Mouse (Mus musculus): Measurements from ENCODE around the gene Frmd4a.
A peak's percentile ranks its signal among the peaks of the same experiment; 100 is the strongest.

The Frmd4a gene

DNA sequence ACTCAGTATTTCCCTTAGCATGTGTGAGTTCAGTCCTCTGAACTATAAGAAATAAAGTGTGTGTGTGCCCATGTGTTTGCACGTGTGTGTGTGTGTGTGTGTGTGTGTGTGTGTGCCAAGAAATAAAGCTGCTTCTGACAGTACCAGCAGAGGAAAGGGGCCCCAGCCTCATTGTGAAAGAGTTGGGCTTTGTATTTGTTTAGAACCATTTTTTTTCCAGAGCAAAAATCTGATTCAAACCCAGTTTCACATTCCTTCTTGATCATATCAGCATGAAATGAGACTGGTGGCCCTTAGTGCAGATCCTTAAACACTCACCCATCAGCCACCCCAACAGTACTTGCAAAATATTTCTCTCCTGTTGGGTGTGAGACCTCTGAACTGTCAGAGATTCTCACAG lies 382.2 kb downstream of the Frmd4a start:
- DNase-seq, result no peak

DNA sequence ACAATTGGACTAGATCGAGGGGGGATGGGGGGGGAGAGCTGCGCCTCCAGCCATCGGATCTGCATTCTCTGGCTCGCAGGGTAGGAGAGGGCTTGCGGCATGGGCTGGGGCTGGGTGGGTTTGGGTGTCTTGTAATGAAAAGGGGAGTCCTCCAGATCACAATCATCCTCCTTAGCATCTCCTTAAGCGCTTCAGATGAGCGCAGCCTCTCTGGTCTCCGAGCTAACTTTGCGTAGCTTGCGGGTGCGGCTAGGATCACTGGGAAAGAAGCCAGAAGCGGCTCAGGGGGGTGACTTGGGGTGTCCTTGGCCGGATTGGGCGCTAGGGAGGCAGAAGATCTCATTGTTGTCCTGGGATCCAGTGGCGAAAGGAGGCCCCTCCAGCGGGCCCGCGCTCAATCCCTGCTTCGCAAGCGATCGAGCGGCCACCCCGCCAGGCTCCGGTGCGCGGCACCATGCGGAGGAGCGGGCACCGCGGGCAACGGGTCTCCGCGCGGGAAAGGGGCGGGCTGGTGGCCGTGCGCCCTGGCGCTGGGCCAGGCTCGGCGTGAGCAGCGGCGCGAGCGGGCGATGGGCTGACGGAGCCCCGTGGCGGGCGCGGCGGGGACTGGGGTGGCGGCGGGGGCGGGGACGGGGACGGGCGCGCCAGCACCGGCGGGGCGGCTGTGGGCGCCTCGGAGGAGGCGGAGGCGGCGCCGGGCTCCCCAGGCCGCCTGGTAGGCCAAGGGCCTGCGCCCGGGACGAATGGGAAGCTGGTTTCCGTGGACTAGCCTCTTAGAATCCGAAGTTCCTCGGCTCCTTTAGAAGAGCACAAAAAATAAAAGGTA lies 383.5 kb downstream of the Frmd4a start:
- peak; percentile 56 for DNase-seq

DNA sequence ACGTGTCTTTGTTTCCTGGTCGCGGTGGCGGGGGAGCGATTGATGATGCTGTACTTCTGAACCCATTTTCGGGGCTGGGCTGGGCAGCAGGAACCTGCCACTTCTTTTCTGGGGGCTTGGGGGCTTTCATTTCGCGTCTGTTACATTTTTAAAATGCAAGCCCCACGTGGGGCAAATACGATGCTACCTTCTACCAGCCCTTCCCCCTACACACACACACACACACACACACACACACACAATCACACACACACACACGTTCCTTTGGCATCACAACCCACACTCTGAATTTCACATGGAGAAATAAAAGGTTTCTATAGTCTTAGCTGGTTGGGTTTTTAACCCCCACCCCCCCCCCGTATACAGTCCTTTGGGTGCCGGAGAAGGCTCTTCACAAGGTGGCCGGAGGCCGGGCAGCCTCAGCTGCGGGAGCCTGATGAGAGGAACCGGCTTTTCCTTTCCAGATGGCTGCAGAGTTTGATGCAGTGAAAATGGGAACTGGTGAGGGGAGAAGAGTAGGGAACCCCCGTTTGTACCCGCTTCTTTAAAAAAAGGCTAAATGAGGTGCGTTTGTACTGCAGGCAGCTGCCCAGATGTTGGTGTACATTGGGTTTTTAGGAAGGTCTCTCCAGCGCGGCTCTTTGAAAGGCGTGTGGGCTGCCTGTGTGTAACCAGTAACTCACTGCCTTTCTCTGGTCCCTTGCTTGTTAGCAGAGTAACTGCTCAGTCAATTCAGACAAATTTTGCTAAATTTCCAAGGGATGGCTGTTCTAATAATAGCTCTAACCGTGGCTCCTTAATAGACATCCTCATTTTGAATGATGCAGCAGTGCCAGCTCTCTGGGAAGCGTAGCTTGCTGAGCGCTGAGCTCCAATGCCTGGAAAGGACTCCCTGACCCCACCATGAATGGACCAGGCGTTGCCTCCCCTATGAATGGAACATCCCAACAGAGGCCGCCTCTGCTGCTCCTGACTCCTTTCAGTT lies 384.4 kb downstream of the Frmd4a start:
- no peak for DNase-seq

GRCm38 (mm10) chr2:4406977-4407376 lies 389.5 kb downstream of the Frmd4a start:
- DNase-seq, result no peak

DNA sequence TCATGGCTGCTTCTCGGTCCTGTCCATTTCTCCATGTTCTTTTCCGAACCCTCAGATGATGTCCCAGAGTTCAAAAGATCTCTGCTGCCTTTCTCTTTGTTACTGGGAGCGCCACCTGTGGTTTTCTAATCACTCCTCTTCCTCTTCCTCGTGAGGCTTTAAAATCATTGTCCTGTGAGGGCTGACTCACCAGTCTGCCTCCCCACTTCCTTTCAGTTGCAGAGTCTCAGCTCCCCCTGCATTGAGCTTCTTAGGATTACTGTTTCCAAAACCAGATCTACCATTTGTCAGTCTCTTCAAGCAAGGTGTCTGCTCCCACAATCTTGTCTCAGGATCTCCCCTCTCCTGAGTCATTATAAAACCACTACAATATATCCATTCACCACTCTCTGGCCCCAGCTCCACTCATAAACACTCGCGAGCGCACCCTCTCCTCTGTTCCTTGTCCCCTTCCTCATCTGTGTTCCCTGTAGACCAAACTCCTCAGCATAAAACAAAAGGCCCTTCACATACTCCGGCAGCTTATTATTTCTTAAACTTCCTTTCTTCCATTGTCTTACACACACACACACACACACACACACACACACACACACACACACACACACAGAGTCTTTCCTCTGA lies 392.4 kb downstream of the Frmd4a start:
- peak; percentile 32 for DNase-seq

DNA sequence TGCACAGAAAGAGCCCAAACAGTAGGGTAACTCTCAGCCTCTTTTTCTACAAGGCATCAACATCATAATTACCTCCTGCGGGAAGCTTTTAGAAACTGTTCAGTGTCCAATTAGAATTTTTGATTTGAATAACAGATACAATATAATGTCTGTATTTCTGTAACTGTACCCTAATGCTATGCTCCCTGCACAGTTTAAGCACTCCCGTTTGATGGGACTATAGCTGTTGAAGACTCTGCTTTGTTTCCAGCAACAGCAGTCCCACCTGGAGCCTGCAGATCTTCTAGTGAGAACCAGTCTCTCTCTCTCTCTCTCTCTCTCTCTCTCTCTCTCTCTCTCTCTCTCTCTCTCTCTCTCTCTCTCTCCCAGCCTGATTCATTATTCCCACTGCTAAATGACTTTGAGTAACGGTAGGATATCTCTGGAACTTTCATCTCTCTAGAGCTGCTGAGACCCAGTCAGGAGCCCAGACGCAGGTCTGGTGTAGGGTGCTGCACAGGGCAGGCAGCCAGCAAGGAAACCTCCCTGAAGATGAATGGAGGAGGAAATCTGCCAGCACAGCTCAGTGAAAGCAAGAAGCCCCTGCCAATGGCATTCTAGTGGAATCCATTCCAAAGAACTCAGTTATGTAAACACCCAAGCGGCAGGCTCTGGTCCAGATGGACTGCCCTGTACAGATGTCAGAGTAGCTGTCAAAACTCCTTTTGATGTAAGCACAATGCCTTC lies 395.5 kb downstream of the Frmd4a start:
- peak; percentile 86 for DNase-seq

DNA sequence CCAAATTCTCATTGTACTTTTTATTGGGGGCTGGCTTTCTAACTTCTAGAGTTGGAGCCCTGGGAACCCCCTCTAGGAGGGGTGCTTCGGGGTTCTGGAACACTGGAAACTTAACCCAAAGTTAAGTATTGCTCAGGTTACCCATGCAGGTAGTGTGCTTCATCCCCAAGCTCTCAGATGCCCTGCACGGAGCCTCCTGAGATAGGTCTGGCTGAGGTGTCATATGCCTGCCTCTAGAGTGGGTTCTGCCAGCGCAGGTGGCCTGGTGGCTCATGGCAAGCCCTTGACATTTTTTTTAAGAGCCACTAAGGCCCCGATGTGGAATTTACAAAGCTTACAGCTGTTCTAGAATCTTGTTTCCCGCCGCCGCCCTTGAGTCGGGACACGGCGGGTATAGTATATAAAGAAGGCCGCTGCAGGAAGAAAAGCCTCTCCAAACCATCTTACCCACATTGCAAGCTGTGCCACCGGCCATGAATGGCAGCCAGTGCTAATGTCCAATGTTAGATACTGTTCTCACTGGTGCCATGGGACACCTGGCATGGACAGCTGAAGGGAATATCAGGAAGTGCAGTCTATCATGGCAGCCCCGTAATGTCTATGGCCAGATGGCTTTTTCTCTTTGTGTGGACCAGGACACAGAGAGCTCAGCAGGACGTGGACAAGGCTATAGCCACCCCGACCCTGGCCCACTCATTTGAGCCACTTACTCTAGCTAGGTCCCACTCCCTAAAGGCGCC lies 396.2 kb downstream of the Frmd4a start:
- no peak for DNase-seq

GRCm38 (mm10) chr2:4420679-4421312 lies 403.3 kb downstream of the Frmd4a start:
- no peak for DNase-seq

- peak; percentile 65 for DNase-seq
Measured at GRCm38 (mm10) chr2:4421757-4422156, 404.2 kb downstream of the Frmd4a start.

GRCm38 (mm10) chr2:4423896-4424295 lies 406.4 kb downstream of the Frmd4a start:
- no peak for DNase-seq

DNA sequence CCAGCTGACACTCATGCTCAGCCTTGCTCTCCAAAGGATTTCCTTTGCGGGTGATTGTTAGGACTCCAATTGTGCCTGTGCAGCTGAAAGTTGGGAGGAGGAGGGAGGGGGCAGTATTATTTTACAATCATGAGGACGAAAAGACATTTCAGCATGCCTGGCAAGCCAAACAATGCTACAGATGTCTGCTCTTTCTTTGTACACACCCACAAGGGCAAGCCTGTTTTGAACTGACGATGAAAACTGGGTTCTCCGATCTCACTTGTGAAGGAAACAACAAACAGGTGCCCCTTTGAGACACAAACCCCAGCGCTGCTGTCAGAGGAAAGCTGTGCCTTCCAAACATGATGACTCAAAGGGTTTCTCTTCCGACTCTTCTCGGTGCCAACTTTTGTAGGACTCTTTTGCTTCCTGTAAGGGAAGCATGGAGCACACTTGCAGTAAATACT lies 410.9 kb downstream of the Frmd4a start:
- DNase-seq, result no peak

- no peak for DNase-seq
Measured at GRCm38 (mm10) chr2:4433119-4433518, 415.6 kb downstream of the Frmd4a start.

- DNase-seq, result no peak
Measured at GRCm38 (mm10) chr2:4435051-4435450, 417.5 kb downstream of the Frmd4a start.

DNA sequence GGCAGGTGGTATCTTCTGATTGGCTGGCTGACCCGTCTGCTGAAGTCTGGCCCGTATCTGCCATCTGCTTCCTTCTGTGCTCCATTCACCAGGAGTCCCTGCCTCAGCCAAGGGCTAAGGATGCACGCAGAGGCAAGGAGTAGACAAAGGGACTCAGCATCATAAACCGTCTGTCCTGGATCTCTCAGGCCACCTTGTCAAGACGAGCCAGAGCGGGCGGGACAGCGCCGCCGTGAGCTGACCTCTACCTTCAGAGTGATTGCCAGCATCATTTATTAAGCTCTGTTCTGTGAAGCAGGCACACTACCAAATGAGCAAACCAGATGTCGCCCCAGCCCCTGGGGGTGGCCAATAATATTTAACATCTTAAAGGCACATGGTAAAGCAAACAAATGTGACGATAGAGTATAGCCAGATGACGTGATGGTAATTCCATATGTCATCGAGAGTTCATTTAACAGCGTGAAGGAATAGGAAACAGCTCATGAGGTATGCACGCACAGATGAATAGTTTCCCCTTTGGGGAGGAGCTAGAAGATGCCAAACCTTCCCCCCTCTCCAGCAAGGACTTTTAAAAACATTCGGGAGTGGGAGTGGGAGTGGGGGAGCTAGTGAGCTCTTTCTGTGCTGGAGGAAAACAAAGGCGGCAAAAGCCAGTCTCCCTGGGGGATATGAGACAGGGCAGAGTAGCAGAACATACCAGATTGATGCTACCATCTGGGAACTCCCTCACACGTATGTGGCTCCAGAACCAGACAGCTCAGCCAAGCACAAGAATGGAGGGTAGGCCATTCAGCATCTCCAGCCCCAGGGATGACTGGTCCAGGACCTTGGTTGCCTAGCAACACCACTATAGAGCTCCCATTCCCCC lies 419.1 kb downstream of the Frmd4a start:
- no peak for DNase-seq

- DNase-seq, result no peak
Measured at GRCm38 (mm10) chr2:4438739-4439138, 421.2 kb downstream of the Frmd4a start.

GRCm38 (mm10) chr2:4439909-4440308 lies 422.4 kb downstream of the Frmd4a start:
- no peak for DNase-seq

DNA sequence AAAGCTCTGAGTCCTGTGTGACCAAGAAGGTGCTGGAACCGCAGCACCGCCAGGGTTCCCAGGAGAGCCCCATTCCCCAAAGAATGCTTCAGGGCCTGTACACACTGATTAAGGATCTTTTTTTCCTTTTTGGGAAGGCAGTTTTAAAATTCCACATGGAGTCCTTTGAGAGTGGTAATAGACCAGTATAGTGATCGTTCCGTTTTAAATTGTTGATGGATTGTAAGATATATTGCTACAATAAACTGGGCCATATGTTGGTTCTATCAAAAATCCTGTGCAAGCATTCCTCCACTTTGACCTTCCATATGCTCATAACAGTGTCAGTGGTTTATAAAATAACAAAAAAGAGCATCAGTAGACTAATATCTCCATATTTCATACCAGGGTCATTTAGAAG lies 424.3 kb downstream of the Frmd4a start:
- DNase-seq, result no peak

DNA sequence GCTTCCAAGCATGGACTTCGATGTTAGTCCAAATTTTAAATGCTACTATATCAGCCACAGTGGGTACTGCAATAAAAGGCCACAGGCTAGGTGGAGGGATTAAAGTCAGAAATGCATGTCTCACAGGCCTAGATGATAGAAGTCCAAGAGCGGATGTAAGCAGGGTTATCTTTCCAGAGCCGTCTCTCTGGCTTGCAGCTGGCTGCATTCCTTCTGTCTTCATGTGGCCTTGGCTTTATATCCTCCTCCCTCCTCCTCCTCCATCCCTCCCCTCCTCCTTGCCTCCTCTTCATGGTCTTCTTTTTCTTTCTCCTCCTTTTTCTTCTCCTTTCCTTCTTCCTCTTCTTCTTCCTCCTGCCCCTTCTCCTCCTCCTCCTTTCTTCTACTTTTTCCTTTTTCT lies 427.2 kb downstream of the Frmd4a start:
- DNase-seq, result no peak

- DNase-seq, result peak; percentile 53
Measured at GRCm38 (mm10) chr2:4445629-4446400, 428.3 kb downstream of the Frmd4a start.

Data from lung, postnatal 36 days (tissue).